Mouse (Mus musculus) embryonic fibroblast, embryonic 13.5 days (primary cell): ENCODE results near the gene Vsx1.

Experiments
- CTCF ChIP-seq: IDR thresholded peaks from 2 replicates; pipeline ENCODE4 v1.5.1; 2011; ENCODE audit warnings: mild to moderate bottlenecking, control low read depth, low read length, moderate library complexity, borderline replicate concordance; ENCODE audit not compliant: insufficient read depth
- POLR2A ChIP-seq: IDR thresholded peaks from 2 replicates; pipeline ENCODE4 v1.6.1; 2011; ENCODE audit warnings: low read depth, mild to moderate bottlenecking, control low read depth, low read length, moderate library complexity

DNA sequence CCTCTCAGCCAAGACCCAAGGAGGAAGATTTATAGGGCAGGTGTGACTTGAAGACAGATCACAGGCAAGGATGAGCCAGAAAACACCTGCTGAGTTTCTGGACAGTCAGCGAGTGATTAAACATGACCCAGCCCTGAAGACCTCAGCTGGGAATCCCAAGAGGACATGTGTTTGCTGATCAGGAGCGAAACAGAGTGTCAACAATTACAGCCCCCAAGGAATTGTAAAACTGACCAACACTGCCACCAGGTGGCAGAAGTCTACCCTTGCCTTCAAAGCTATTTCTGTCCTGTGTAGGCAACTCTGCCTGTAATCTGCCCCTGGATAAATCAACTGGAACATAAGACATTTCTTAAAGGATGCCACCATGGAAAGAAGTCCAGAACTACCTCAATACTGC, 14.3 kb downstream of the Vsx1 start:
- TF ChIP-seq CTCF (0 out of 2 replicates have a peak, but pooled peaks have one; percentile 15), POLR2A (no peak)
